Mouse (Mus musculus): ENCODE results near the gene Lztr1.

GRCm38 (mm10) chr16:17486505-17486904 is 22.0 kb upstream of the Lztr1 start:
- TF ChIP-seq CTCF (IDR thresholded peaks at IDR 0.05; ENCODE audit: low read depth) (no peak), EP300 (IDR thresholded peaks at IDR 0.05; ENCODE audit: low read depth) (no peak)
